Mouse (Mus musculus): ENCODE results near the gene Man1a.

Man1a gene

GRCm38 (mm10) chr10:53915719-53916118, 160.7 kb downstream of the Man1a start:
- DNase-seq (ENCODE audit: low spot score) = no peak

- no peak for DNase-seq (ENCODE audit: low spot score)
Observed at GRCm38 (mm10) chr10:53914974-53915609, 161.3 kb downstream of the Man1a start.

- DNase-seq (ENCODE audit: low spot score) = no peak
Observed at GRCm38 (mm10) chr10:53913546-53914312, 162.7 kb downstream of the Man1a start.

GRCm38 (mm10) chr10:53889512-53889911, 186.9 kb downstream of the Man1a start:
- DNase-seq (ENCODE audit: low spot score) = no peak

GRCm38 (mm10) chr10:53888382-53889110, 187.9 kb downstream of the Man1a start:
- no peak for DNase-seq (ENCODE audit: low spot score)

- DNase-seq (ENCODE audit: low spot score) = no peak
Observed at GRCm38 (mm10) chr10:53886475-53886874, 189.9 kb downstream of the Man1a start.

- DNase-seq (ENCODE audit: low spot score) = no peak
Observed at GRCm38 (mm10) chr10:53881310-53881709, 195.1 kb downstream of the Man1a start.

- no peak for DNase-seq (ENCODE audit: low spot score)
Observed at GRCm38 (mm10) chr10:53875896-53876295, 200.5 kb downstream of the Man1a start.

GRCm38 (mm10) chr10:53874191-53874590, 202.2 kb downstream of the Man1a start:
- peak; percentile 5 for DNase-seq (ENCODE audit: low spot score)

GRCm38 (mm10) chr10:53863486-53864357, 212.7 kb downstream of the Man1a start:
- no peak for DNase-seq (ENCODE audit: low spot score)

GRCm38 (mm10) chr10:53859879-53860278, 216.5 kb downstream of the Man1a start:
- DNase-seq (ENCODE audit: low spot score) = no peak

- no peak for DNase-seq (ENCODE audit: low spot score)
Observed at GRCm38 (mm10) chr10:53859224-53859623, 217.2 kb downstream of the Man1a start.

Measured in ovary, adult 18-20 months (tissue).